Mouse (Mus musculus) midbrain, embryonic 11.5 days (tissue): Measurements from ENCODE around the gene Scube2. TPM values are rescaled to one million over a fixed set of nuclear protein-coding genes. Genes with fewer than 3 reads are reported as not detected.

ENCODE experiments used
- ATAC-seq: fragments of 200-750 bp; cut with Nextera tagmentation; 2 replicates; pipeline ENCODE4 v1.8.0; 2017; ENCODE audit warnings: moderate TSS enrichment, moderate library complexity; ENCODE audit not compliant: low FRiP score
- DNase-seq: peaks from one replicate; pipeline ENCODE4 v3.0.0; 2015; ENCODE audit warnings: low spot score; ENCODE audit errors: missing footprints
- H3K27ac ChIP-seq: fragments of 300-500 bp; sonication (generic); 2 replicates; pipeline ENCODE4 v1.5.1; 2014; ENCODE audit warnings: low read depth, low read length
- H3K27me3 ChIP-seq: fragments of 300-500 bp; sonication (generic); 2 replicates; pipeline ENCODE4 v1.6.1; 2014; ENCODE audit warnings: mild to moderate bottlenecking, low read length, moderate library complexity, mixed read lengths; ENCODE audit not compliant: control insufficient read depth, insufficient read depth
- H3K36me3 ChIP-seq: fragments of 300-500 bp; sonication (generic); 2 replicates; pipeline ENCODE4 v1.6.1; 2014; ENCODE audit warnings: mild to moderate bottlenecking, low read length, moderate library complexity, mixed read lengths; ENCODE audit not compliant: control insufficient read depth, insufficient read depth
- H3K4me1 ChIP-seq: fragments of 300-500 bp; sonication (generic); 2 replicates; pipeline ENCODE4 v1.6.1; 2014; ENCODE audit warnings: low read length; ENCODE audit not compliant: control insufficient read depth, insufficient read depth
- H3K4me2 ChIP-seq: fragments of 300-500 bp; sonication (generic); 2 replicates; pipeline ENCODE4 v1.6.1; 2014; ENCODE audit warnings: mild to moderate bottlenecking, moderate library complexity
- H3K4me3 ChIP-seq: fragments of 300-500 bp; sonication (generic); 2 replicates; pipeline ENCODE4 v1.5.1; 2014; ENCODE audit warnings: low read depth, low read length
- H3K9ac ChIP-seq: fragments of 300-500 bp; sonication (generic); 2 replicates; pipeline ENCODE4 v1.6.1; 2014; ENCODE audit warnings: low read length
- H3K9me3 ChIP-seq: fragments of 300-500 bp; sonication (generic); 2 replicates; pipeline ENCODE4 v1.6.1; 2016; ENCODE audit warnings: low read length; ENCODE audit not compliant: control insufficient read depth
- WGBS: fragments of 180-500 bp; shearing (Covaris S2); extraction: QIAGEN DNeasy Blood & Tissue Kit; methylation state at CpG from one replicate; pipeline ENCODE4 v1.1.7; 2014; 5-methylcytosine and 5-hydroxymethylcytosine counted together
- polyA plus RNA-seq: library from polyadenylated mRNA; unstranded; fragments of >200 nt; fragmentation: Nextera tagmentation; extraction: Ambion mirVana; gene quantifications from 2 replicates; pipeline ENCODE4 v1.2.1, GENCODE M21; 2014

Gene Scube2
- polyA plus RNA-seq, 1 experiment from 2014 or later, result 4.2 TPM

GRCm38 (mm10) chr7:109799168-109799567, 66.3 kb downstream of the Scube2 start:
- H3K9ac ChIP-seq, result no peak overlapping the region
- H3K4me1 ChIP-seq, result no peaks in the 10 kb centered on the region
- no peaks in the 10 kb centered on the region for H3K9me3 ChIP-seq
- 93% methylated on average over 11 of the region's 11 CpGs for WGBS
- ATAC-seq, result no peak
- no peaks in the 10 kb centered on the region for H3K36me3 ChIP-seq
- H3K27me3 ChIP-seq, result no peaks in the 10 kb centered on the region
- no peak overlapping the region for H3K4me2 ChIP-seq
- no peak for DNase-seq
- H3K27ac ChIP-seq, result no peak overlapping the region
- no peak overlapping the region for H3K4me3 ChIP-seq

- Histone ChIP-seq H3K27me3 (no peaks in the 10 kb centered on the region), H3K4me3 (no peak overlapping the region), H3K27ac (no peak overlapping the region), H3K36me3 (no peaks in the 10 kb centered on the region), H3K9me3 (no peaks in the 10 kb centered on the region), H3K4me1 (no peaks in the 10 kb centered on the region), H3K9ac (no peak overlapping the region), H3K4me2 (no peak overlapping the region)
- WGBS, result 83% methylated on average over 5 of the region's 5 CpGs
- ATAC-seq (no peak), DNase-seq (no peak)
Observed at GRCm38 (mm10) chr7:109795564-109795963, 69.9 kb downstream of the Scube2 start.

- Histone ChIP-seq H3K4me3 (no peak overlapping the region), H3K9me3 (no peaks in the 10 kb centered on the region), H3K27ac (no peak overlapping the region), H3K27me3 (no peaks in the 10 kb centered on the region), H3K9ac (no peak overlapping the region), H3K4me1 (no peaks in the 10 kb centered on the region), H3K4me2 (no peak overlapping the region), H3K36me3 (no peaks in the 10 kb centered on the region)
- ATAC-seq, result no peak
- 80% methylated on average over 2 of the region's 2 CpGs for WGBS
- DNase-seq, result no peak
Observed at GRCm38 (mm10) chr7:109794556-109794955, 70.9 kb downstream of the Scube2 start.

GRCm38 (mm10) chr7:109792759-109793158, 72.7 kb downstream of the Scube2 start:
- WGBS, result 84% methylated on average over 2 of the region's 2 CpGs
- Histone ChIP-seq H3K27me3 (no peaks in the 10 kb centered on the region), H3K9ac (no peak overlapping the region), H3K9me3 (no peaks in the 10 kb centered on the region), H3K4me3 (no peak overlapping the region), H3K4me1 (no peaks in the 10 kb centered on the region), H3K27ac (no peak overlapping the region), H3K4me2 (no peak overlapping the region), H3K36me3 (no peaks in the 10 kb centered on the region)
- DNase-seq, result peak; percentile 84
- 0 out of 2 replicates have a peak, but pooled peaks have one; percentile 42 for ATAC-seq

GRCm38 (mm10) chr7:109790818-109791217, 74.7 kb downstream of the Scube2 start:
- H3K36me3 ChIP-seq, result no peaks in the 10 kb centered on the region
- ATAC-seq (no peak), DNase-seq (no peak)
- no peak overlapping the region for H3K4me3 ChIP-seq
- H3K27me3 ChIP-seq, result no peaks in the 10 kb centered on the region
- no peak overlapping the region for H3K9ac ChIP-seq
- H3K4me2 ChIP-seq, result no peak overlapping the region
- no peaks in the 10 kb centered on the region for H3K9me3 ChIP-seq
- no peak overlapping the region for H3K27ac ChIP-seq
- no peaks in the 10 kb centered on the region for H3K4me1 ChIP-seq
- WGBS, result 83% methylated on average over 3 of the region's 3 CpGs

- Histone ChIP-seq H3K4me1 (no peaks in the 10 kb centered on the region), H3K4me2 (no peak overlapping the region), H3K9me3 (no peaks in the 10 kb centered on the region), H3K27me3 (peaks cover 7% of the 10 kb centered on the region; the same call in 1 of the 2 replicates), H3K9ac (no peak overlapping the region), H3K27ac (no peak overlapping the region), H3K36me3 (no peaks in the 10 kb centered on the region), H3K4me3 (no peak overlapping the region)
- no peak for DNase-seq
- no peak for ATAC-seq
- 81% methylated on average over 2 of the region's 2 CpGs for WGBS
Observed at GRCm38 (mm10) chr7:109787860-109788259, 77.6 kb downstream of the Scube2 start.

- Histone ChIP-seq H3K9me3 (no peaks in the 10 kb centered on the region), H3K4me3 (no peak overlapping the region), H3K4me2 (no peak overlapping the region), H3K27ac (no peak overlapping the region), H3K4me1 (peaks cover 10% of the 10 kb centered on the region), H3K9ac (no peak overlapping the region), H3K27me3 (peaks cover 33% of the 10 kb centered on the region), H3K36me3 (no peaks in the 10 kb centered on the region)
- 68% methylated on average over 7 of the region's 7 CpGs for WGBS
- ATAC-seq (no peak), DNase-seq (no peak)
Observed at GRCm38 (mm10) chr7:109783281-109783680, 82.2 kb downstream of the Scube2 start.

GRCm38 (mm10) chr7:109781470-109782203, 83.8 kb downstream of the Scube2 start, which contains the start of gene Nrip3:
Gene Nrip3, minus strand, starts transcription at chr7:109782025.
- H3K36me3 ChIP-seq, result no peaks in the 10 kb centered on the region
- H3K4me2 ChIP-seq, result peak within 1 kb of the TSS; percentile 98
- under 1% methylated on average over 51 of the region's 52 CpGs for WGBS
- H3K9me3 ChIP-seq, result no peaks in the 10 kb centered on the region
- peak; percentile 92 for ATAC-seq
- DNase-seq, result peak; percentile 98
- H3K27me3 ChIP-seq, result peaks cover 33% of the 10 kb centered on the region
- H3K4me1 ChIP-seq, result peaks cover 10% of the 10 kb centered on the region
- no peak within 1 kb of the TSS for H3K27ac ChIP-seq
- H3K4me3 ChIP-seq, result peak within 1 kb of the TSS; percentile 51
- peak within 1 kb of the TSS; percentile 57 for H3K9ac ChIP-seq

- Histone ChIP-seq H3K4me3 (peak overlapping the region; percentile 51), H3K27ac (no peak overlapping the region), H3K4me1 (peaks cover 10% of the 10 kb centered on the region), H3K9ac (peak overlapping the region; percentile 57), H3K36me3 (no peaks in the 10 kb centered on the region), H3K9me3 (no peaks in the 10 kb centered on the region), H3K4me2 (peak overlapping the region; percentile 98), H3K27me3 (peaks cover 33% of the 10 kb centered on the region)
- 3% methylated on average over 24 of the region's 24 CpGs for WGBS
- peak; percentile 77 for ATAC-seq
- no peak for DNase-seq
Observed at GRCm38 (mm10) chr7:109781087-109781469, 84.4 kb downstream of the Scube2 start.
